Mouse (Mus musculus): ENCODE measurements around the gene Pik3cg. TPM values are rescaled to one million over a fixed set of nuclear protein-coding genes. Genes with fewer than 3 reads are reported as not detected.

Gene Pik3cg
- polyA plus RNA-seq, 1 experiment from 2014 or later = 3.3 TPM

DNA sequence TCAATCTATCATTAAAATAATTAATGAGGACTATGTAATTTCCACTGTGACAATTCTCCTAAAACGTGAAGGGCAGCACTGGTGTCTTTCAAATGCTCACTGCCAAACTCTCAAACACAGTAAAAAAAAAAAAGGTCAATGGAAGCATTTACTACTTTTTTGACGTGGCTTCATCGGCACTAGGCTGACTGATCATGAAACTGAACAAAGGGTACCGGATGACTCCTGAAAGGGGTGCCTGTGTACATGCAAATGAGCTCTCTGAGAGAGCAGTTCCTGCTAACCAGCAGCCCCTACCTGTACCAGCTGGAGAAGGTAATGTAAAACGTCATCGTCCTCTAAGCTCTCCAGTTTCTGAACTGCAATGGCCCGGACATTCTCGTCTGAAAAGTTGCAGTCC lies 4.8 kb downstream of the Pik3cg start:
- no peak overlapping the region for H3K4me3 ChIP-seq (ENCODE audit: low read depth, low read length)
- H3K4me1 ChIP-seq (ENCODE audit: insufficient read depth) = peaks cover 7% of the 10 kb centered on the region; the same call in 1 of the 2 replicates
- ATAC-seq (no peak), DNase-seq (no peak)
- no peak overlapping the region for H3K4me2 ChIP-seq (ENCODE audit: low read depth, low read length)
- peaks cover 16% of the 10 kb centered on the region for H3K36me3 ChIP-seq (replicated peaks; ENCODE audit: insufficient read depth, low read length)
- no peak overlapping the region for H3K27ac ChIP-seq (ENCODE audit: low read depth)
- TF ChIP-seq CTCF (IDR thresholded peaks at IDR 0.05; ENCODE audit: low read depth) (no peak), EP300 (IDR thresholded peaks at IDR 0.05; ENCODE audit: low read depth) (no peak)
- no peaks in the 10 kb centered on the region for H3K9me3 ChIP-seq (ENCODE audit: low read length)
- WGBS (ENCODE audit: insufficient replicate concordance) = 73% methylated on average over 8 of the region's 8 CpGs
- H3K27me3 ChIP-seq (ENCODE audit: insufficient read depth, low read length) = no peaks in the 10 kb centered on the region
- no peak overlapping the region for H3K9ac ChIP-seq (replicated peaks)

DNA sequence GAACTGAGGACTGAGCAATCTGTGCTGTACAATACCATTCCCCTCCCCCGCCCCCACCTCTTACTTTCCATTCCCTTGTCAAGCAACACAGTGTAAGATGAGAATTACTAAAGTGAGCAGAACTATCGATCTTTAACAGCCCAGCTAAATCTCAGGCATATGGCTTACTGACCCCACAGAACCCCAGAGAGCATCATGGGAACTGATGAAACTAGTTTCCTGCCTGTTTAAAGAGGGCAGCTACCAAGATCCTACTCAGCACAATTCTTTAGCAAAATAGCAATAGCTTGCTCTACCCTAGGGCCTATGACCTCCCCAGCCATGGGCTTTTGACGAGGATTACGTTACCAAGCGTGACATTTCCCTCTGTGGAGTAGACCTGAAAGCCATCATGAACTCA lies 5.9 kb downstream of the Pik3cg start:
- Histone ChIP-seq H3K9ac (replicated peaks) (no peak overlapping the region), H3K27me3 (ENCODE audit: insufficient read depth, low read length) (no peaks in the 10 kb centered on the region), H3K4me1 (ENCODE audit: insufficient read depth) (peaks cover 7% of the 10 kb centered on the region; the same call in 1 of the 2 replicates), H3K36me3 (replicated peaks; ENCODE audit: insufficient read depth, low read length) (peaks cover 16% of the 10 kb centered on the region), H3K4me3 (ENCODE audit: low read depth, low read length) (no peak overlapping the region), H3K9me3 (ENCODE audit: low read length) (no peaks in the 10 kb centered on the region), H3K4me2 (ENCODE audit: low read depth, low read length) (no peak overlapping the region), H3K27ac (ENCODE audit: low read depth) (no peak overlapping the region)
- DNase-seq (no peak), ATAC-seq (no peak)
- no peak for TF ChIP-seq CTCF (IDR thresholded peaks at IDR 0.05; ENCODE audit: low read depth)
- TF ChIP-seq EP300 (IDR thresholded peaks at IDR 0.05; ENCODE audit: low read depth) = no peak
- WGBS (ENCODE audit: insufficient replicate concordance) = 84% methylated on average over 5 of the region's 5 CpGs

GRCm38 (mm10) chr12:32201932-32202331 lies 6.5 kb downstream of the Pik3cg start:
- 77% methylated on average over 7 of the region's 7 CpGs for WGBS (ENCODE audit: insufficient replicate concordance)
- no peak for ATAC-seq

DNA sequence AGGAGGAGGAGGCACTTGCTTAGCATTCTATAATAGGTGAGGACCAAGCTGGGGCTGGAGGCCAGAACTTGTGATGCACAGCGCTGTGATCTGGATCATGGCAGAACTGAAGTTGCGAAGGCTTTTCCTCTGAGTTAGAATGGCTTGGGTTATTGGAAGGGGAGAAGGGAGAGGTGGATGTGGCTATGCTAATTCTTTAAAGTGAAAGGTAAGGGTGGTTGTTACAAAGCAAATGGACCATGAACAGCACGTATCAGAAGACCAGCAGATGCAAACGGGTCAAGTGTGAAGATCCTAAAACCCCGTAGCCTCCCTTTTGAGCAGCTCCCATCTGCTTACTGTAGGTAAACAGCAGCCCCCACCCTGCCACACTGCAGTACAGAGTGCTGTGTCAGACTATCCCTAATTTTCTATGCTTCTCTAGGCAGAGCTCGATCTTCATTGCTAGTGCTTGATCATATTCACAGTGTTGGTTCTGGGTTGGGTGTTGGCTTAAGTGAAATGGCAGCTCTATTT lies 7.3 kb downstream of the Pik3cg start:
- H3K4me3 ChIP-seq (ENCODE audit: low read depth, low read length) = no peak overlapping the region
- peaks cover 16% of the 10 kb centered on the region for H3K36me3 ChIP-seq (replicated peaks; ENCODE audit: insufficient read depth, low read length)
- TF ChIP-seq EP300 (IDR thresholded peaks at IDR 0.05; ENCODE audit: low read depth) (no peak), CTCF (IDR thresholded peaks at IDR 0.05; ENCODE audit: low read depth) (no peak)
- 0 out of 2 replicates have a peak overlapping the region, but pooled peaks have one; percentile 34 for H3K27ac ChIP-seq (ENCODE audit: low read depth)
- WGBS (ENCODE audit: insufficient replicate concordance) = 77% methylated on average over 6 of the region's 6 CpGs
- DNase-seq (no peak), ATAC-seq (no peak)
- peaks cover 4% of the 10 kb centered on the region; the same call in 1 of the 2 replicates for H3K4me1 ChIP-seq (ENCODE audit: insufficient read depth)
- no peaks in the 10 kb centered on the region for H3K27me3 ChIP-seq (ENCODE audit: insufficient read depth, low read length)
- H3K9ac ChIP-seq (replicated peaks) = no peak overlapping the region
- no peak overlapping the region for H3K4me2 ChIP-seq (ENCODE audit: low read depth, low read length)
- no peaks in the 10 kb centered on the region for H3K9me3 ChIP-seq (ENCODE audit: low read length)

More at GRCm38 (mm10) chr12:32201932-32202331, 6.5 kb downstream of the Pik3cg start:
- H3K36me3 ChIP-seq (replicated peaks; ENCODE audit: insufficient read depth, low read length) = peaks cover 16% of the 10 kb centered on the region
- H3K4me2 ChIP-seq (ENCODE audit: low read depth, low read length) = no peak overlapping the region
- no peaks in the 10 kb centered on the region for H3K9me3 ChIP-seq (ENCODE audit: low read length)
- no peak overlapping the region for H3K4me3 ChIP-seq (ENCODE audit: low read depth, low read length)
- TF ChIP-seq EP300 (IDR thresholded peaks at IDR 0.05; ENCODE audit: low read depth) (no peak), CTCF (IDR thresholded peaks at IDR 0.05; ENCODE audit: low read depth) (no peak)
- H3K27me3 ChIP-seq (ENCODE audit: insufficient read depth, low read length) = no peaks in the 10 kb centered on the region
- no peak overlapping the region for H3K27ac ChIP-seq (ENCODE audit: low read depth)
- DNase-seq = no peak
- no peak overlapping the region for H3K9ac ChIP-seq (replicated peaks)
- peaks cover 4% of the 10 kb centered on the region; the same call in 1 of the 2 replicates for H3K4me1 ChIP-seq (ENCODE audit: insufficient read depth)

DNA sequence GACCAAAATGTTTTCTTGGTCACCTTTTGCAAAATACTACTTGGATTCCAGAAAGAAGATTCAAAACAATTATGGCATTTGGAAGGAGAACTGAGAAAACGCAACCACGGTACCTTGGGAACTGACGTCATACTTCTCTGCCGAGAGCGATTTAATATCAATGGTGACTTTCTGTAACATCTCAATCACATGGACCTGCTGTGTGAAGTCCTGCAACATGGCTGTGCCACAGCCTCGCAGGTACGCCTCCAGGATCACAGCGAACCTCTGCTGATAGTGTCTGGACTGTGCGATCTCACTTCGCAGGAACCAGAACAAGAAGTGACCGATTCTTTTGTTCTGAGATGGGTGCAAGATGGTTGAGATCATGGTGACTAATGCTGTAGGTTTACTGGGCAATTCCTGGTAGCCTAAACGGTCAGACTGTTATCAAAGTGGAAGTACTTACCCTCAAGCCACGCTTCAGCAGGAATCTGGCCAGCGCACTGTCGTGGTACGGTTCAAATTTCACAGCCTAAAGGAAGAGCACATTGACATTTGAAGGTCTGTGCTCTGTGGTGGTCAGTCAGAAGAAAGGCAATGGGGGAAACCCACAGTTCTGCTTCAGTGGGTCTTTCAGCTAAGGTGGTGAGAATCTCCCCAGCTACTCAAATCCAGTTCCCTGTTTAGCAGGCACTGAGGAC lies 7.9 kb downstream of the Pik3cg start:
- Histone ChIP-seq H3K27me3 (ENCODE audit: insufficient read depth, low read length) (no peaks in the 10 kb centered on the region), H3K4me2 (ENCODE audit: low read depth, low read length) (no peak overlapping the region), H3K4me3 (ENCODE audit: low read depth, low read length) (no peak overlapping the region), H3K4me1 (ENCODE audit: insufficient read depth) (peaks cover 4% of the 10 kb centered on the region; the same call in 1 of the 2 replicates), H3K9me3 (ENCODE audit: low read length) (no peaks in the 10 kb centered on the region), H3K9ac (replicated peaks) (no peak overlapping the region), H3K27ac (ENCODE audit: low read depth) (peak overlapping the region; percentile 34; the same call in 1 of the 2 replicates), H3K36me3 (replicated peaks; ENCODE audit: insufficient read depth, low read length) (peaks cover 15% of the 10 kb centered on the region)
- ATAC-seq = no peak
- no peak for DNase-seq
- TF ChIP-seq EP300 (IDR thresholded peaks at IDR 0.05; ENCODE audit: low read depth) (no peak), CTCF (IDR thresholded peaks at IDR 0.05; ENCODE audit: low read depth) (no peak)
- 75% methylated on average over 16 of the region's 16 CpGs for WGBS (ENCODE audit: insufficient replicate concordance)

DNA sequence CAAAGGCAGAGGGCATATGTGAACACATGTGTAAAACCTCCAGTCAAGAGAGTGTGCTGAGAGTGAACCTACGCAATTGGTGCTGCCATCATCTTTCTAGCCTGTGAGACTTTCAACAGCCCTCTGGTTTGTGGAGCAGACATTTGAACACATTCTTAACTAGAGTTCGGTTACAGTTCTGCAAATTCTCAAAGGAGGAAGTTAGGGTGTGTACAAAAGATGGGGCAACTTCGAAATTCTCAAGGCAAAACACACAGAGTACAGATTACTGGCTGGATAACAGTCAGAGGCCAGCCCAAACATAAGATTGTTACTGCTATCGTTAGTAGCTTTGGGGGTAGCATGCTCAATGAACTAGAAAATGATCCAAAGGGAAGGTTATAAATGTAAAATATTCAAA lies 9.0 kb downstream of the Pik3cg start:
- Histone ChIP-seq H3K4me3 (ENCODE audit: low read depth, low read length) (no peak overlapping the region), H3K4me2 (ENCODE audit: low read depth, low read length) (no peak overlapping the region), H3K27ac (ENCODE audit: low read depth) (no peak overlapping the region), H3K27me3 (ENCODE audit: insufficient read depth, low read length) (no peaks in the 10 kb centered on the region), H3K9ac (replicated peaks) (no peak overlapping the region), H3K36me3 (replicated peaks; ENCODE audit: insufficient read depth, low read length) (peaks cover 5% of the 10 kb centered on the region; the same call in 1 of the 2 replicates), H3K4me1 (ENCODE audit: insufficient read depth) (peaks cover 4% of the 10 kb centered on the region; the same call in 1 of the 2 replicates), H3K9me3 (ENCODE audit: low read length) (no peaks in the 10 kb centered on the region)
- ATAC-seq (peak; percentile 17; the same call in 1 of the 2 replicates), DNase-seq (no peak)
- WGBS (ENCODE audit: insufficient replicate concordance) = 51% methylated on average over 4 of the region's 4 CpGs
- TF ChIP-seq CTCF (IDR thresholded peaks at IDR 0.05; ENCODE audit: low read depth) (no peak), EP300 (IDR thresholded peaks at IDR 0.05; ENCODE audit: low read depth) (no peak)
